Comparison of ENCODE assay signal across 24 mouse cellular contexts in the genomic region with DNA sequence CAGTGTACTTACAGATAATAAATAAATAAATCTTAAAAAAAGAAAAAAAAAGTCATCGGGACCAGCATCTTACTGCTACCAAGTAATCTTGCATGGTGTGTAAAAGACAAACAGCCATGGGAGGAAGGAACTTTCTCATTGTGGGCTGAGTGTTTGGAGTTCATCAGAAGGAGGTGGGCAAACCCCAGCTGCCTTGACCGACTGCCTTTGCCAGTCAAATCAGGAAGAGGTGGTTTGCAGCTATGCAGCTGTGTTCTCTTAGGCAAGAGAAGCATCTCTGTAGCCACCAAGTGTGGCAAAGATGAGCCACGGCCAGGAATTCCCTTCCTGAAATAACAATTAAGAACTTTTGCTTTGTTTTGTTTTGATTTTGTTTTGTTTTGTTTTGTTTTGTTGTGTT. TPM values are rescaled to one million over a fixed set of nuclear protein-coding genes. Genes with fewer than 3 reads are reported as not detected.
DNase-seq lines count a peak whose midpoint lies in the region; ATAC-seq lines count a peak whose summit lies in the region.
"Had no signal": no experiment of that assay in that cellular context is flagged by ENCODE, and none has a peak within 500 bp of the region (broad histone marks: within the 10 kb centered on the region; RNA-seq: fewer than 3 reads in every experiment).

No protein-coding gene starts in this region.

- peaks cover under 1% of the 10 kb centered on the region for H3K4me1 ChIP-seq in heart, embryonic 10.5 days
- no peaks in the 10 kb centered on the region for H3K4me1 ChIP-seq in kidney, embryonic 14.5 days (ENCODE audit: control insufficient read depth, insufficient read depth, low read length)
- H3K4me1 ChIP-seq: embryonic facial prominence, embryonic 12.5 days had no signal

- no peaks in the 10 kb centered on the region for H3K36me3 ChIP-seq in heart, embryonic 10.5 days
- H3K36me3 ChIP-seq in splenic B cell, adult 2 months (ENCODE audit: control insufficient read depth, insufficient read depth, low read length, poor library complexity, severe bottlenecking): no peaks in the 10 kb centered on the region
- H3K36me3 ChIP-seq in kidney, embryonic 14.5 days (ENCODE audit: control insufficient read depth, insufficient read depth, low read length): no peaks in the 10 kb centered on the region
- H3K36me3 ChIP-seq: embryonic facial prominence, embryonic 12.5 days; liver, embryonic 13.5 days; neural tube, embryonic 13.5 days had no signal

- H3K4me3 ChIP-seq in heart, embryonic 10.5 days: no peak overlapping the region
- no peak overlapping the region for H3K4me3 ChIP-seq in kidney, embryonic 14.5 days (ENCODE audit: low read length)
- H3K4me3 ChIP-seq: embryonic facial prominence, embryonic 12.5 days; liver, embryonic 13.5 days; myocyte; neural tube, embryonic 13.5 days had no signal

- H3K9ac ChIP-seq in kidney, embryonic 14.5 days (ENCODE audit: low read depth, low read length): no peak overlapping the region
- H3K9ac ChIP-seq: embryonic facial prominence, embryonic 12.5 days; liver, embryonic 13.5 days; lung, embryonic 14.5 days; neural tube, embryonic 13.5 days had no signal

- no peaks in the 10 kb centered on the region for H3K27me3 ChIP-seq in heart, embryonic 10.5 days (ENCODE audit: insufficient read depth, poor library complexity, severe bottlenecking)
- no peaks in the 10 kb centered on the region for H3K27me3 ChIP-seq in splenic B cell, adult 2 months (ENCODE audit: control insufficient read depth, insufficient read depth, low read length, poor library complexity, severe bottlenecking)
- no peaks in the 10 kb centered on the region for H3K27me3 ChIP-seq in kidney, embryonic 14.5 days (ENCODE audit: control insufficient read depth, insufficient read depth, low read length)
- H3K27me3 ChIP-seq: embryonic facial prominence, embryonic 12.5 days; liver, embryonic 13.5 days; neural tube, embryonic 13.5 days had no signal

- ATAC-seq in common myeloid progenitor, adult 5-6 weeks (replicated peaks; ENCODE audit: low read depth, poor library complexity, severe bottlenecking): peak; percentile 92
- ATAC-seq in kidney, embryonic 14.5 days (ENCODE audit: low FRiP score, low TSS enrichment): no peak
- ATAC-seq: hindbrain, postnatal 0 days; midbrain, embryonic 16.5 days had no signal

- 78% methylated on average over 3 of the region's 3 CpGs for WGBS in heart, embryonic 10.5 days
- WGBS in kidney, embryonic 14.5 days: 77% methylated on average over 3 of the region's 3 CpGs

- no peak overlapping the region for H3K27ac ChIP-seq in heart, embryonic 10.5 days
- no peak overlapping the region for H3K27ac ChIP-seq in kidney, embryonic 14.5 days (ENCODE audit: low read depth, low read length)
- H3K27ac ChIP-seq: embryonic facial prominence, embryonic 12.5 days; hindbrain, postnatal 0 days; kidney, postnatal 0 days; liver, embryonic 13.5 days; neural tube, embryonic 13.5 days had no signal

- DNase-seq in heart, embryonic 10.5 days (ENCODE audit: low spot score): peak; percentile 33
- DNase-seq in heart, postnatal 14 days: no peak
- peak; percentile 44 for DNase-seq in splenic B cell, adult 2 months (ENCODE audit: low read depth, low spot score)
- no peak for DNase-seq in c-Kit-positive CD71-positive TER-119-positive erythroid progenitor cells, embryonic 14.5 days (ENCODE audit: low spot score)
- DNase-seq in adrenal gland, adult 2 months: no peak
- DNase-seq: adrenal gland, postnatal 25 days; cerebellum, adult 11 months; cerebellum, adult 9-11 months; gastrocnemius, postnatal 36 days; kidney, adult 11 months; layer of hippocampus, adult 9-11 months; liver, embryonic 13.5 days; lung, embryonic 14.5 days; retina, postnatal 1 day; right cerebral cortex, postnatal 25 days; spleen, adult 18-20 months had no signal

- H3K4me2 ChIP-seq in kidney, embryonic 14.5 days (replicated peaks; ENCODE audit: low read depth, low read length): no peak overlapping the region
- H3K4me2 ChIP-seq: embryonic facial prominence, embryonic 12.5 days; liver, embryonic 13.5 days; lung, embryonic 14.5 days; neural tube, embryonic 13.5 days had no signal

- H3K9me3 ChIP-seq in heart, embryonic 10.5 days: no peaks in the 10 kb centered on the region
- H3K9me3 ChIP-seq in kidney, embryonic 14.5 days (ENCODE audit: control insufficient read depth, low read length): no peaks in the 10 kb centered on the region
- H3K9me3 ChIP-seq: embryonic facial prominence, embryonic 12.5 days; liver, embryonic 13.5 days; neural tube, embryonic 13.5 days had no signal

- intact Hi-C loops in heart, postnatal 14 days (cut with DNase I): no loop called here

RNA-seq across cellular contexts. Expression of gene Dusp10, which starts 1.0 kb away (rescaled TPM):
- polyA plus RNA-seq in heart, embryonic 10.5 days (2016; fragmentation: Nextera tagmentation; extraction: Ambion mirVana): 8.5 and 12.3 TPM in 2 replicates
- 1 to 10 TPM; 6.9 to 7.2 TPM for total RNA-seq in heart, postnatal 14 days (2021)
- 2.5 and 3.6 TPM in 2 replicates for total RNA-seq in common myeloid progenitor, adult 5-6 weeks (2017)
- polyA plus RNA-seq in kidney, embryonic 14.5 days (2014; fragmentation: Nextera tagmentation; extraction: Ambion mirVana): 4.0 and 5.9 TPM in 2 replicates
- 10 to 100 TPM; 15.8 to 24.2 TPM for total RNA-seq in adrenal gland, adult 2 months (2021)
- 17.8 and 33.3 TPM in 2 replicates for polyA plus RNA-seq in adrenal gland, adult 2 months (2012; rRNA removed)

RNA-seq across cellular contexts. Expression of gene 1700056E22Rik, which starts 20.0 kb away (rescaled TPM):
- 1.1 and 1.3 TPM in 2 replicates for polyA plus RNA-seq in heart, embryonic 10.5 days (2016; fragmentation: Nextera tagmentation; extraction: Ambion mirVana)
- total RNA-seq in heart, postnatal 14 days (2021): under 1 TPM; 0.68 to 0.74 TPM
- 0.09 and 1.4 TPM in 2 replicates for total RNA-seq in common myeloid progenitor, adult 5-6 weeks (2017)
- 1.4 and 2.0 TPM in 2 replicates for polyA plus RNA-seq in kidney, embryonic 14.5 days (2014; fragmentation: Nextera tagmentation; extraction: Ambion mirVana)
- total RNA-seq in adrenal gland, adult 2 months (2021): 1 to 10 TPM; 1.6 to 3.4 TPM
- polyA plus RNA-seq in adrenal gland, adult 2 months (2012; rRNA removed): 7.0 and 13.6 TPM in 2 replicates

Comparison
In these comparisons a context has a peak if more than half of its experiments do, and no peak if none do; other contexts are left out.
1. DNase-seq: peak in heart, embryonic 10.5 days (single experiment) and splenic B cell, adult 2 months (single experiment); none in heart, postnatal 14 days (0 of 2), c-Kit-positive CD71-positive TER-119-positive erythroid progenitor cells, embryonic 14.5 days (single experiment) and adrenal gland, adult 2 months (single experiment).